In the genomic region with DNA sequence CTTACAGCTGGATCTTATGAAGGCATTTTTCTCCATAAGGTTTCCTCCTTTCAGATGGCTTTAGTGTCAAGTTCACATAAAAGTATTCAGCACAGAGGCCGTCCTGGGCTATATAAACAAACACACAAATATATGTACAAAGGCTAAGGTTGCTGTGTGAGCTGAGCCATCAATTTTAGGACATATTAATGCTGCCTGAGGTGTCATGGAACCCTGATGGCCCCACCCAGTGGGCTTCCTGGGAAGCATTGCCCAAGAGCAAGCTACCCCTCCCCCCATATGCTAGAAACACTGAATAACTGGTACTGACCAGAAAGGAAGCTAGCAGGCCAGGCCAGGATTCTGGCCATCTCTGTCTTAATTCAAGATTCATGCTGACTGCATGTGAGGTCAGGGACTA, we compare ENCODE assay signal across 14 mouse cellular contexts.
"Had no signal": no experiment of that assay in that cellular context is flagged by ENCODE, and none has a peak within 500 bp of the region (broad histone marks: within the 10 kb centered on the region; RNA-seq: fewer than 3 reads in every experiment).

No protein-coding gene starts in this region.

- H3K27me3 ChIP-seq: limb, embryonic 12.5 days; liver, embryonic 13.5 days; neural tube, embryonic 15.5 days had no signal

- H3K4me3 ChIP-seq: layer of hippocampus, adult 2 months; limb, embryonic 12.5 days; liver, embryonic 13.5 days; midbrain, embryonic 10.5 days; myocyte; neural tube, embryonic 15.5 days had no signal

- H3K9ac ChIP-seq: limb, embryonic 12.5 days; liver, embryonic 13.5 days; liver, postnatal 0 days; neural tube, embryonic 15.5 days had no signal

- DNase-seq: liver; liver, embryonic 13.5 days; liver, postnatal 0 days; lung, postnatal 36 days; midbrain, embryonic 14.5 days; right cerebral cortex, adult 18-20 months; right cerebral cortex, postnatal 25 days; thymus, adult 18-20 months; thymus, postnatal 14 days had no signal

- H3K27ac ChIP-seq: layer of hippocampus, adult 2 months; limb, embryonic 12.5 days; liver, embryonic 13.5 days; midbrain, embryonic 10.5 days; neural tube, embryonic 15.5 days had no signal

- H3K4me1 ChIP-seq: limb, embryonic 12.5 days had no signal

- H3K4me2 ChIP-seq: limb, embryonic 12.5 days; liver, embryonic 13.5 days; neural tube, embryonic 15.5 days had no signal

- H3K36me3 ChIP-seq: limb, embryonic 12.5 days; liver, embryonic 13.5 days; midbrain, embryonic 10.5 days; neural tube, embryonic 15.5 days had no signal

- H3K9me3 ChIP-seq: limb, embryonic 12.5 days; liver, embryonic 13.5 days; midbrain, embryonic 10.5 days; neural tube, embryonic 15.5 days had no signal

- ATAC-seq: liver, postnatal 0 days had no signal
